Mouse (Mus musculus): ENCODE data around the gene Foxn1. TPM values are rescaled to one million over a fixed set of nuclear protein-coding genes. Genes with fewer than 3 reads are reported as not detected.

The Foxn1 gene
- total and polyA plus RNA-seq, 2 experiments from 2014 or later = not detected

- no peaks in the 10 kb centered on the region for H3K9me3 ChIP-seq (ENCODE audit: low read length)
- DNase-seq (ENCODE audit: low spot score) = no peak
- H3K27ac ChIP-seq (ENCODE audit: low read depth, low read length) = no peak overlapping the region
- 89% methylated on average over 4 of the region's 4 CpGs for WGBS
- H3K27me3 ChIP-seq (ENCODE audit: insufficient read depth, low read length) = no peaks in the 10 kb centered on the region
- H3K9ac ChIP-seq (replicated peaks; ENCODE audit: low read length, poor library complexity, severe bottlenecking) = no peak overlapping the region
- peaks cover 21% of the 10 kb centered on the region; the same call in 1 of the 2 replicates for H3K36me3 ChIP-seq (ENCODE audit: insufficient read depth, low read length)
- no peak overlapping the region for H3K4me2 ChIP-seq (ENCODE audit: low read depth, low read length, poor library complexity, severe bottlenecking)
- ATAC-seq (ENCODE audit: low FRiP score) = no peak
- no peak for TF ChIP-seq CTCF (IDR thresholded peaks at IDR 0.05)
- peaks cover 15% of the 10 kb centered on the region; the same call in 1 of the 2 replicates for H3K4me1 ChIP-seq (ENCODE audit: insufficient read depth, low read length)
- no peak overlapping the region for H3K4me3 ChIP-seq (ENCODE audit: low read depth, low read length)
Measured at GRCm38 (mm10) chr11:78349441-78350358, 36.7 kb downstream of the Foxn1 start.

GRCm38 (mm10) chr11:78348474-78348873, 37.9 kb downstream of the Foxn1 start:
- WGBS = 65% methylated on average over 7 of the region's 7 CpGs
- Histone ChIP-seq H3K9me3 (ENCODE audit: low read length) (no peaks in the 10 kb centered on the region), H3K27me3 (ENCODE audit: insufficient read depth, low read length) (no peaks in the 10 kb centered on the region), H3K4me2 (ENCODE audit: low read depth, low read length, poor library complexity, severe bottlenecking) (no peak overlapping the region), H3K9ac (replicated peaks; ENCODE audit: low read length, poor library complexity, severe bottlenecking) (no peak overlapping the region), H3K4me3 (ENCODE audit: low read depth, low read length) (no peak overlapping the region), H3K4me1 (ENCODE audit: insufficient read depth, low read length) (peaks cover 16% of the 10 kb centered on the region; the same call in 1 of the 2 replicates), H3K27ac (ENCODE audit: low read depth, low read length) (no peak overlapping the region), H3K36me3 (ENCODE audit: insufficient read depth, low read length) (peaks cover 21% of the 10 kb centered on the region; the same call in 1 of the 2 replicates)
- ATAC-seq (ENCODE audit: low FRiP score) (no peak), DNase-seq (ENCODE audit: low spot score) (no peak)
- no peak for TF ChIP-seq CTCF (IDR thresholded peaks at IDR 0.05)

GRCm38 (mm10) chr11:78347908-78348307, 38.5 kb downstream of the Foxn1 start:
- Histone ChIP-seq H3K4me2 (ENCODE audit: low read depth, low read length, poor library complexity, severe bottlenecking) (no peak overlapping the region), H3K27ac (ENCODE audit: low read depth, low read length) (no peak overlapping the region), H3K4me1 (ENCODE audit: insufficient read depth, low read length) (peaks cover 16% of the 10 kb centered on the region; the same call in 1 of the 2 replicates), H3K9ac (replicated peaks; ENCODE audit: low read length, poor library complexity, severe bottlenecking) (no peak overlapping the region), H3K9me3 (ENCODE audit: low read length) (no peaks in the 10 kb centered on the region), H3K36me3 (ENCODE audit: insufficient read depth, low read length) (peaks cover 21% of the 10 kb centered on the region; the same call in 1 of the 2 replicates), H3K4me3 (ENCODE audit: low read depth, low read length) (no peak overlapping the region), H3K27me3 (ENCODE audit: insufficient read depth, low read length) (no peaks in the 10 kb centered on the region)
- ATAC-seq (ENCODE audit: low FRiP score) (no peak), DNase-seq (ENCODE audit: low spot score) (no peak)
- 85% methylated on average over 9 of the region's 9 CpGs for WGBS
- TF ChIP-seq CTCF (IDR thresholded peaks at IDR 0.05) = no peak

GRCm38 (mm10) chr11:78347070-78347754, 39.1 kb downstream of the Foxn1 start:
- no peak overlapping the region for H3K9ac ChIP-seq (replicated peaks; ENCODE audit: low read length, poor library complexity, severe bottlenecking)
- H3K27me3 ChIP-seq (ENCODE audit: insufficient read depth, low read length) = no peaks in the 10 kb centered on the region
- H3K27ac ChIP-seq (ENCODE audit: low read depth, low read length) = no peak overlapping the region
- H3K36me3 ChIP-seq (ENCODE audit: insufficient read depth, low read length) = peaks cover 21% of the 10 kb centered on the region; the same call in 1 of the 2 replicates
- WGBS = 92% methylated on average over 10 of the region's 10 CpGs
- H3K4me1 ChIP-seq (ENCODE audit: insufficient read depth, low read length) = peaks cover 16% of the 10 kb centered on the region; the same call in 1 of the 2 replicates
- ATAC-seq (ENCODE audit: low FRiP score) = no peak
- H3K9me3 ChIP-seq (ENCODE audit: low read length) = no peaks in the 10 kb centered on the region
- TF ChIP-seq CTCF (IDR thresholded peaks at IDR 0.05) = peak; percentile 90
- no peak overlapping the region for H3K4me3 ChIP-seq (ENCODE audit: low read depth, low read length)
- peak; percentile 84 for DNase-seq (ENCODE audit: low spot score)
- no peak overlapping the region for H3K4me2 ChIP-seq (ENCODE audit: low read depth, low read length, poor library complexity, severe bottlenecking)

GRCm38 (mm10) chr11:78346326-78347069, 39.9 kb downstream of the Foxn1 start:
- no peaks in the 10 kb centered on the region for H3K27me3 ChIP-seq (ENCODE audit: insufficient read depth, low read length)
- H3K4me1 ChIP-seq (ENCODE audit: insufficient read depth, low read length) = peaks cover 16% of the 10 kb centered on the region; the same call in 1 of the 2 replicates
- WGBS = 54% methylated on average over 6 of the region's 6 CpGs
- H3K36me3 ChIP-seq (ENCODE audit: insufficient read depth, low read length) = peaks cover 23% of the 10 kb centered on the region
- ATAC-seq (ENCODE audit: low FRiP score) (no peak), DNase-seq (ENCODE audit: low spot score) (no peak)
- H3K9me3 ChIP-seq (ENCODE audit: low read length) = no peaks in the 10 kb centered on the region
- no peak overlapping the region for H3K4me2 ChIP-seq (ENCODE audit: low read depth, low read length, poor library complexity, severe bottlenecking)
- no peak overlapping the region for H3K9ac ChIP-seq (replicated peaks; ENCODE audit: low read length, poor library complexity, severe bottlenecking)
- no peak overlapping the region for H3K4me3 ChIP-seq (ENCODE audit: low read depth, low read length)
- no peak for TF ChIP-seq CTCF (IDR thresholded peaks at IDR 0.05)
- H3K27ac ChIP-seq (ENCODE audit: low read depth, low read length) = no peak overlapping the region

All from midbrain, postnatal 0 days (tissue).